Mouse (Mus musculus) T-helper 17 cell (primary cell): Measurements from ENCODE around the gene Trmu.

Source experiments
- in situ Hi-C, 2 experiments: fragments of 300-600 bp; cut with MboI, MseI; formaldehyde crosslinking; loops; 1 replicate in 1 of 2; 2 replicates in 1 of 2; pipeline ENCODE4 v1.15.1; 2025; ENCODE audit warnings: high pct_unique_total_duplicates in 2 of 2

The Trmu gene

GRCm38 (mm10) chr15:85893871-85894270, 14.8 kb downstream of the Trmu start:
- in situ Hi-C loops: no loop called here

- in situ Hi-C loops: no loop called here
Measured at GRCm38 (mm10) chr15:85896284-85896683, 17.2 kb downstream of the Trmu start.

DNA sequence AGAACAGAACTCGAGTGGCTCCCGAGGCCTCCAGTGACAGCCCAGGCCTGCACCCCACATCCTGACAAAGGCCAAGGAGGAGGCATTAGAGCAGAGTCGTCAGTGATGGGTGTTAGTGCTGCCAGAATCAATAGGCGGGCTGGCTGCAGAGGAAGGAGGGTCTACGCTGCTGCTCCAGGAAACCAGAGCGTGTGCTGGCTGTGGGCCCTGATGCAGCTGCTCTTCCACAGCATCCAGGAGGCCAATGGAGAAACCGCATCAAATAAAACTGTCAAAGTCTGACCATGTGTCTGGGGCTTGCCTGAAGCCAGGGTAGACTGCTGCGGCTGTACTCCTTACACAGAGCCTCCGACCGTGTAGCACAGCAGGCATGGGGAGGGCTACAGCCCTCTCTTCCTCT, 18.0 kb downstream of the Trmu start:
- in situ Hi-C loops: no loop called here

- in situ Hi-C loops: no loop called here
Measured at GRCm38 (mm10) chr15:85899396-85899795, 20.3 kb downstream of the Trmu start.

DNA sequence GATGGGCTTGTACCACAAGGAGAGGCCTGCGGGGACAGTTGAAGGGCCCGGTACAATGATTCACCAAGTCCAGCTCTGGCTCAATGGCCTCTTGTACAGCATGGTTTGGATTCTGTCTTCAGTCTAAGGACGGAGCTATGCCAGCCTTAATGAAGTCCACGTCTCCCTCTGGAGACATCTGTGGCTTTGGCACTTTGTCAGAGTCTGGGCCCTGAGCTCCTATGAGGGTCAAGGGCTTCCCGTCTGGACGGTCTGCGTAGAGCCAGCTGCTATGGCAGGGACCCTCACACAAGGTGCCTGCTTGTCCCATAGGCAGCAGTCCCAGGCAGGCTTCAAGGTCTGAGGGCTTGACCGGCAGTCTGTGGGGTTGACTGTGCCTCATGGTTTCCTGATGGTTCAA, 21.2 kb downstream of the Trmu start:
- in situ Hi-C loops: no loop called here

- in situ Hi-C loops: no loop called here
Measured at GRCm38 (mm10) chr15:85900801-85901200, 21.7 kb downstream of the Trmu start.

DNA sequence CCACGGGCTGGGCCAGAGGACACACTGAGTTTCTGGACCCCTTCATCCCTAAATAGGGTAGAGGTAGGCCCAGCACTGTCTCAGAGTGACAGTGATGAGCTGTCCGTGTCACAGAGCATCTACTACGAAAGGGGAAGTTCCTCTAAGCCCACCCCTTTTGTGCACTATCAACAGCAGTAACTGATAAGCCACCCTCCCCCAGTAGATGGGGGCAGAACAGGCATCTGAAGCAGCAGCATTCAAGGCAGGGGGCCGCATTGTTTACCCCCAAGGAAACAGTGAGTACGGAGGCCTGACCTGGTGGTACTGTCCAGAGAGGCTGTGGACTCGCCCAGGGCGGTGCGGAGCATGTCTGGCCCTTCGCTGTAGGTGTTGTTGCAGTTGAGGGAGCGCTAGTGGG, 23.4 kb downstream of the Trmu start:
- in situ Hi-C loops: no loop called here

DNA sequence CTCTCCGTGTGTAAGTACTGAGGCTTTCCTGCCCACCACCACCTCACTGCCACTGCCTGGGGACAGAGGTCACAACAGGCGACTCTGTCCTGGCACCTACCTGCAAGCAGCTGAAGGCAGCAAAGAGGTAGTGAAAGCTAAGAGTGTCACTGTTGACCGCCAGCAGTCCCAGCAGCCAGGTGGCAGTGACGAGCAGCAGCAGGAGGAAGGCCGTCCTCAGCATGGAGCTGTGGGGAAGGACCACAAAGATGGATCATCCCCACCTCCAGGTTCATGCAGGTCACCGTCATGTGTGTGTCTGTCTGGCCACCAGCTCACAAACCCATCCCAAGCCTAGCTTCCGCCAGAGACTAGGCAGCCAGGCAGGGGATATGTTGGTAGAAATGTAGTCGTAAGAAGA, 24.7 kb downstream of the Trmu start:
- in situ Hi-C loops: no loop called here

- in situ Hi-C loops: loop anchor here in 1 of 2 experiments (5.0 kb wide), 1 partner anchor 133 kb away; no protein-coding TSS in a partner anchor
Measured at GRCm38 (mm10) chr15:85908660-85909491, 29.8 kb downstream of the Trmu start.

DNA sequence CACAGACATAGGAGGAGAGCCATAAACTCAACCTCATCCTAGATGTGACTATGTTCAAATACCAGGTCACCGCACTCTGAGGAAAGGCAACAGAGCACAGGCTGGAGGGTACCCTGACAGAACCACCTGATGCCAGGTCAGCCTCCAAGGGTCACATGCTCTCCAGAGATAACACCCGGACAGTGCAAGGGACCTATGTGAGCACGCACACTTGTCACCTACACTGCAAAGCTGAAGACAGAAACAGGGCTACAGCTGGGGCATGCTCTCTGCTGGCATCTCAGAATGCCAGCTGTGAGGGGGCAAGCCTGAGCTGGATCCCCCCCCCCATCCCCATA, 30.3 kb downstream of the Trmu start:
- in situ Hi-C loops: loop anchor here in 1 of 2 experiments (5.0 kb wide), 1 partner anchor 133 kb away; no protein-coding TSS in a partner anchor

- in situ Hi-C loops: loop anchor here (5.0 kb wide), 4 partner anchors 127 to 222 kb away; no protein-coding TSS in a partner anchor
Measured at GRCm38 (mm10) chr15:85909931-85910330, 30.8 kb downstream of the Trmu start.

DNA sequence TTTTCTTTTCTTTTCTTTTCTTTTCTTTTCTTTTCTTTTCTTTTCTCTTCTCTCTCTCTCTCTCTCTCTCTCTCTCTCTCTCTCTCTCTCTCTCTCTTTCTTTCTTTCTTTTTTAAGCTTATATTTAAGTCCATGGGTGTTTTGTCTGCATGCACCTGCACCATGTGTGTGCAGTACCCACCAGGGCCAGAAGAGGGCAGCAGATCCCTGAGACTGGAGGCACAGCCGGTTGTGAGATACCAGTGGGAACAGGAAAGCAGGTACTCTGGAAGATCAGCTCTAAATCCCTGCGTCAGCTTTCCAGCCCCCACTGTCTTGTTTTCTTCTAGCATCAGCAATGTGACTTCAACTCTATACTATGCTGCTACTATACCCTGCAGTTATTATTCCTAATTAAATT, 34.5 kb downstream of the Trmu start:
- in situ Hi-C loops: loop anchor here (5.0 kb wide), 3 partner anchors 124 to 219 kb away; no protein-coding TSS in a partner anchor

DNA sequence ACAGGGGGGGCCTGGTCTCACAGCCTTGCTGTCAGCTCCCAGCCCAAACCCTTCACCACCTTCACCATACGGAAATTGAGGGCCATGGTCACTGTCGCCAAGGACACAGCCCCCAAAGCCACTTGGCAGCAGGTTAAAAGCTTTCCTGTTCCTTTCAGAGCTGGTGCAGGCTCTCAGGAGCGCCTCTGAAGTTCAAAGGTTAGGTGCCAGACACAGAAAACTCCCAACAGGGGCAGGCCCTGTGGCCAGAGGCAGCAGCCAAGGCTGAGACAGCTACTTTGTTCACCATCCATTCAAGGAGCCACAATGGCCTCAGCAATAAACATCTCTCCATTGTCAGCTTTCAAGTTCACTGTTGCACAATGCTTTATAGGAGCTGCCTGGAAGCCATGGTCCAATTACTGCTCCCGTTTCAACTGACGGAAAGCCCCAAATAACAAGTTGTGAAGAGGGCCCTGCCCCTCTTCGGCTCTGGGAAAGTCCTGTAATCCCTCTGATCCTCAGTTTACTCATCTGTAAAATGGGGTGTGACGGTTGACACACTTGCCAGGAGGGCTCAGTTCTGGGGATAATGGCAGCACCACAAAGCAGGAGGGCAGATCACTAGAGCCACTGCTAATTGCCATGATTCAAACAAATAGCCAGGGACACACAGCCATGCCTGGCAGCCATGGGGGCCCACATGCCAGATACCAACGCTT, 40.2 kb downstream of the Trmu start:
- in situ Hi-C loops: no loop called here

GRCm38 (mm10) chr15:85919892-85920248, 40.8 kb downstream of the Trmu start:
- in situ Hi-C loops: no loop called here

DNA sequence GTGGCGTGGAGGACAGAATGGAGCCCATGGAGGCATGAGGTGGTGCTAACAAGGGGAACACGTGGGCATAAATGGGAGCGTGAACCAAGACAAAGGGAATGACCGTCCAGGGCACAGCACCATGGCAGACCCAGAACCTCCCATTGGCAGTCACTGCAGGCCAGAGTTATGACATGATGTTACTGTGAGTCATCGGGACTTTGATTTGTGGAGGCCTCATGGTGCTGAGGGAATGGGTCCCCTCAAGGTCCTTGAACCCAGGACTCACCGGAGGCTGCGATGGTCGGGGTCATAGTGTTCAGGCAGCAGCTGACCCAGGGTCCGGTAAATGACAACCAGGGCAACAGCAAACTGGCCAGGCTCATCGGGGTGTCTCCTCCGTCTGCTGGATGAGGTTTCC, 42.7 kb downstream of the Trmu start:
- in situ Hi-C loops: no loop called here

- in situ Hi-C loops: no loop called here
Measured at GRCm38 (mm10) chr15:85928161-85928560, 49.0 kb downstream of the Trmu start.

DNA sequence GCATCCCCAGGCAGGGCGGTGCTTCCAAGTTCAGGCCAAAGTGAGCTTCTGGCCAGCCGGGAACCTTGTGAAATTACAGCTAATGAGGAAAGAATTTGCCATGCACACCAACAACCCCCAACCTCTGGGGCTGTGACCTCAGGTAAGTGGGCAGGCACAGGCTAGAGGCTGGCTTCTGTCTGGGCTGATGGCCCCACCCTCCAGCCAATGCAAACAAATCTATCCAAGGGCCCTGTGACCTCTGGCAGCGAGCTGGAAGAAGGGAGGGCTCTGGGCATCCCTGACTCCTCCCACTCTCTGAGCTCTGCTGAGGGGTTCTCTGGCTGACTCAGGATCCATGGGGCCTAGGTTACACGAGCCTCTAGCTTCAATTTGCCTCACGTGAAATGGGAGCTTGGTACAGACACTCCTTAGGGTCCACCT, 56.5 kb downstream of the Trmu start:
- in situ Hi-C loops: no loop called here
